Mouse (Mus musculus) brain, embryonic 14.5 days (tissue): ENCODE results near the gene Six5.

ENCODE experiments used
- CTCF ChIP-seq: fragments of 200-500 bp; IDR thresholded peaks from 2 replicates; pipeline ENCODE4 v1.5.1; 2012; ENCODE audit warnings: inconsistent platforms, mild to moderate bottlenecking, moderate library complexity, borderline replicate concordance; ENCODE audit not compliant: insufficient read depth, insufficient read length; ENCODE audit errors: extremely low read depth
- POLR2A ChIP-seq: fragments of 200-500 bp; IDR thresholded peaks from 2 replicates; pipeline ENCODE4 v1.6.1; 2012; ENCODE audit warnings: mild to moderate bottlenecking, inconsistent platforms, borderline replicate concordance; ENCODE audit not compliant: poor library complexity, insufficient read depth, insufficient read length, severe bottlenecking; ENCODE audit errors: extremely low read depth

DNA sequence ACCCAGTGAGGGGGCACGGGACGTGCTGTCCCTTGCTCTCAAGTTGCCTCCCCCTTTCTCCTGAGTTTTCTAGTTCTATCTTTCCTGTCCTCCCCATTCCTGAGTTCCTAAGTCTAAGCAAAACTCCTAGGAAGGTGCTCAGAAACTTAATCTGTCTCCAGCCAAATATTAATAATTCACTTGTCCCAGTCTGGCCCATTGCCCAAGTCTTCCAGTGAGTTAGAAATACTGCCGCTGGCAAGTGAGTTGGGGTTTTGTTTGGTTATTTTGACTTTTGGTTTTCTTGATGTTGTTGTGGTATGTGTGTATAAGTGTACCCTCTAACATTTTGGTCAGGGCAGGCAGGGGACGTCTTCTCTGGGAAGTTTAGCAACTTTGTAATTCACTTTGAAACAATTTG is 27.3 kb downstream of the Six5 start:
- TF ChIP-seq CTCF: no peak
- no peak for TF ChIP-seq POLR2A
